Mouse (Mus musculus): ENCODE data around the gene Plxna4. TPM values are rescaled to one million over a fixed set of nuclear protein-coding genes. Genes with fewer than 3 reads are reported as not detected.

Gene Plxna4
- total RNA-seq, 2 experiments from 2014 or later, result 115 to 134 TPM

GRCm38 (mm10) chr6:32402560-32403235, 185.3 kb downstream of the Plxna4 start:
- peak; percentile 33 to 50 for DNase-seq

GRCm38 (mm10) chr6:32398261-32398660, 189.7 kb downstream of the Plxna4 start:
- DNase-seq, result no peak

- peak; percentile 67 to 72 for DNase-seq
Measured at GRCm38 (mm10) chr6:32397133-32397730, 190.8 kb downstream of the Plxna4 start.

GRCm38 (mm10) chr6:32395415-32395814, 192.6 kb downstream of the Plxna4 start:
- no peak for DNase-seq

- DNase-seq, result no peak
Measured at GRCm38 (mm10) chr6:32392262-32392661, 195.7 kb downstream of the Plxna4 start.

- DNase-seq, result no peak
Measured at GRCm38 (mm10) chr6:32388276-32388675, 199.7 kb downstream of the Plxna4 start.

- DNase-seq, result no peak
Measured at GRCm38 (mm10) chr6:32386915-32387314, 201.1 kb downstream of the Plxna4 start.

GRCm38 (mm10) chr6:32384937-32385336, 203.1 kb downstream of the Plxna4 start:
- no peak for DNase-seq

- no peak for DNase-seq
Measured at GRCm38 (mm10) chr6:32384423-32384822, 203.6 kb downstream of the Plxna4 start.

- DNase-seq, result no peak
Measured at GRCm38 (mm10) chr6:32381516-32381915, 206.5 kb downstream of the Plxna4 start.

- peak; percentile 21 to 52 for DNase-seq
Measured at GRCm38 (mm10) chr6:32377181-32377580, 210.8 kb downstream of the Plxna4 start.

GRCm38 (mm10) chr6:32373931-32374361, 214.0 kb downstream of the Plxna4 start:
- DNase-seq, result peak; percentile 33 to 38

- DNase-seq, result no peak
Measured at GRCm38 (mm10) chr6:32369092-32369491, 218.9 kb downstream of the Plxna4 start.

GRCm38 (mm10) chr6:32368408-32368807, 219.6 kb downstream of the Plxna4 start:
- DNase-seq, result no peak

GRCm38 (mm10) chr6:32364933-32365332, 223.1 kb downstream of the Plxna4 start:
- no peak for DNase-seq

- no peak for DNase-seq
Measured at GRCm38 (mm10) chr6:32363489-32364068, 224.4 kb downstream of the Plxna4 start.

- DNase-seq, result no peak
Measured at GRCm38 (mm10) chr6:32362421-32362820, 225.6 kb downstream of the Plxna4 start.

GRCm38 (mm10) chr6:32359675-32360074, 228.3 kb downstream of the Plxna4 start:
- no peak for DNase-seq

- DNase-seq, result no peak
Measured at GRCm38 (mm10) chr6:32357497-32357896, 230.5 kb downstream of the Plxna4 start.

- no peak for DNase-seq
Measured at GRCm38 (mm10) chr6:32355559-32355958, 232.4 kb downstream of the Plxna4 start.

GRCm38 (mm10) chr6:32348996-32349395, 239.0 kb downstream of the Plxna4 start:
- no peak for DNase-seq

GRCm38 (mm10) chr6:32348126-32348525, 239.9 kb downstream of the Plxna4 start:
- DNase-seq, result no peak

- DNase-seq, result no peak
Measured at GRCm38 (mm10) chr6:32346015-32346414, 242.0 kb downstream of the Plxna4 start.

GRCm38 (mm10) chr6:32342727-32343126, 245.3 kb downstream of the Plxna4 start:
- no peak for DNase-seq

All from layer of hippocampus, postnatal 36 days (tissue).